Mouse (Mus musculus): ENCODE data around the gene Syt6. TPM values are rescaled to one million over a fixed set of nuclear protein-coding genes. Genes with fewer than 3 reads are reported as not detected.

Gene Syt6
- total RNA-seq, 2 experiments from 2014 or later: 0.94 TPM; not detected in 1

Other genes with a start within 250 kb of the Syt6 start
- 1.5 and 4.2 TPM in 2 replicates for gene Atg4a-ps, start 70.8 kb downstream of the Syt6 start, total RNA-seq (2015; ENCODE audit: low replicate concordance)
- gene Atg4a-ps, start 70.8 kb downstream of the Syt6 start, total RNA-seq (2017; ENCODE audit: low replicate concordance): 6.0 and 12.7 TPM in 2 replicates
- 1.9 and 4.0 TPM in 2 replicates for gene Olfml3, start 162.8 kb downstream of the Syt6 start, total RNA-seq (2015; ENCODE audit: low replicate concordance)
- gene Olfml3, start 162.8 kb downstream of the Syt6 start, total RNA-seq (2017; ENCODE audit: low replicate concordance): 1.8 and 2.2 TPM in 2 replicates
- gene Gm10964, start 164.1 kb downstream of the Syt6 start, total RNA-seq (2015; ENCODE audit: low replicate concordance): not detected in 2 replicates
- not detected in 2 replicates for gene Gm10964, start 164.1 kb downstream of the Syt6 start, total RNA-seq (2017; ENCODE audit: low replicate concordance)
- 491 and 663 TPM in 2 replicates for gene Hipk1, start 216.3 kb downstream of the Syt6 start, total RNA-seq (2015; ENCODE audit: low replicate concordance)
- gene Hipk1, start 216.3 kb downstream of the Syt6 start, total RNA-seq (2017; ENCODE audit: low replicate concordance): 744 and 752 TPM in 2 replicates
- gene Dclre1b, start 234.2 kb downstream of the Syt6 start, total RNA-seq (2015; ENCODE audit: low replicate concordance): 22.5 and 24.5 TPM in 2 replicates
- 14.1 and 19.1 TPM in 2 replicates for gene Dclre1b, start 234.2 kb downstream of the Syt6 start, total RNA-seq (2017; ENCODE audit: low replicate concordance)
- 56.9 and 81.1 TPM in 2 replicates for gene Ap4b1, start 234.3 kb downstream of the Syt6 start, total RNA-seq (2015; ENCODE audit: low replicate concordance)
- gene Ap4b1, start 234.3 kb downstream of the Syt6 start, total RNA-seq (2017; ENCODE audit: low replicate concordance): 82.4 and 103 TPM in 2 replicates
- gene Gm43064, start 234.3 kb downstream of the Syt6 start, total RNA-seq (2015; ENCODE audit: low replicate concordance): 11.5 and 30.2 TPM in 2 replicates
- gene Gm43064, start 234.3 kb downstream of the Syt6 start, total RNA-seq (2017; ENCODE audit: low replicate concordance): 4.9 and 28.2 TPM in 2 replicates

Data from erythroblast, adult 5-6 weeks (primary cell).